Mouse (Mus musculus) C2C12 (cell line): ENCODE measurements around the gene Fos.

Experiments
- CEBPB ChIP-seq: IDR thresholded peaks from one replicate; pipeline ENCODE4 v1.6.1; 2011; ENCODE audit warnings: low read depth, mild to moderate bottlenecking, control low read depth, moderate library complexity
- CTCF ChIP-seq: IDR thresholded peaks from one replicate; pipeline ENCODE4 v1.5.1; 2011; ENCODE audit not compliant: control insufficient read depth, insufficient read depth, insufficient read length
- MAX ChIP-seq: IDR thresholded peaks from one replicate; pipeline ENCODE4 v1.6.1; 2011; ENCODE audit warnings: mild to moderate bottlenecking, control low read depth
- MYOG ChIP-seq: IDR thresholded peaks from one replicate; pipeline ENCODE4 v1.6.1; 2011; ENCODE audit not compliant: control insufficient read depth, insufficient read length; ENCODE audit errors: extremely low read depth
- USF1 ChIP-seq: IDR thresholded peaks from one replicate; pipeline ENCODE4 v1.6.1; 2011; ENCODE audit warnings: low read depth, mild to moderate bottlenecking, control low read depth, moderate library complexity

GRCm38 (mm10) chr12:85461913-85462663 lies 11.6 kb upstream of the Fos start:
- TF ChIP-seq CTCF (no peak), MYOG (no peak), USF1 (no peak), MAX (no peak), CEBPB (no peak)
